Mouse (Mus musculus): ENCODE data around the gene Hspa1l. TPM values are rescaled to one million over a fixed set of nuclear protein-coding genes. Genes with fewer than 3 reads are reported as not detected.

Hspa1l gene
- polyA plus RNA-seq, 1 experiment, result 0.28 TPM

- no peaks in the 10 kb centered on the region for H3K36me3 ChIP-seq (ENCODE audit: control insufficient read depth, insufficient read depth, low read length)
- no peak overlapping the region for H3K27ac ChIP-seq (ENCODE audit: control insufficient read depth, insufficient read depth, low read length)
- peaks cover 4% of the 10 kb centered on the region for H3K4me1 ChIP-seq (replicated peaks; ENCODE audit: control insufficient read depth, insufficient read depth, low read length)
- no peak overlapping the region for H3K4me3 ChIP-seq (ENCODE audit: control insufficient read depth, insufficient read depth, low read length)
- TF ChIP-seq POLR2A (IDR thresholded peaks at IDR 0.05; ENCODE audit: control insufficient read depth, extremely low read depth, insufficient read depth, low read length, poor library complexity) (no peak), CTCF (IDR thresholded peaks at IDR 0.05; ENCODE audit: borderline replicate concordance, control insufficient read depth, extremely low read depth, insufficient read depth, low read length, poor library complexity) (no peak)
- H3K27me3 ChIP-seq (ENCODE audit: control insufficient read depth, insufficient read depth, low read length), result peaks cover 5% of the 10 kb centered on the region; the same call in 1 of the 2 replicates
- no peak for DNase-seq
- WGBS, result 94% methylated on average over 3 of the region's 3 CpGs
These were observed 3.3 kb downstream of the Hspa1l start for GRCm38 (mm10) chr17:34975581-34976492.

DNA sequence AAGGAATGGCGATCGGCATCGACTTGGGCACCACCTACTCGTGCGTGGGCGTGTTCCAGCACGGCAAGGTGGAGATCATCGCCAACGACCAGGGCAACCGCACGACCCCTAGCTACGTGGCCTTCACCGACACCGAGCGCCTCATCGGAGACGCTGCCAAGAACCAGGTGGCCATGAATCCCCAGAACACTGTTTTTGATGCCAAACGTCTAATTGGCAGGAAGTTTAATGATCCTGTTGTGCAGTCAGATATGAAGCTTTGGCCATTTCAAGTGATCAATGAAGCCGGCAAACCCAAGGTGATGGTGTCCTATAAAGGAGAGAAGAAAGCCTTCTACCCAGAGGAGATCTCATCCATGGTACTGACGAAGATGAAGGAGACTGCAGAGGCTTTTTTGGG lies 4.5 kb downstream of the Hspa1l start:
- no peak for DNase-seq
- Histone ChIP-seq H3K27me3 (ENCODE audit: control insufficient read depth, insufficient read depth, low read length) (peaks cover 5% of the 10 kb centered on the region; the same call in 1 of the 2 replicates), H3K4me3 (ENCODE audit: control insufficient read depth, insufficient read depth, low read length) (no peak overlapping the region), H3K27ac (ENCODE audit: control insufficient read depth, insufficient read depth, low read length) (no peak overlapping the region), H3K4me1 (replicated peaks; ENCODE audit: control insufficient read depth, insufficient read depth, low read length) (peaks cover 6% of the 10 kb centered on the region), H3K36me3 (ENCODE audit: control insufficient read depth, insufficient read depth, low read length) (no peaks in the 10 kb centered on the region)
- no peak for TF ChIP-seq CTCF (IDR thresholded peaks at IDR 0.05; ENCODE audit: borderline replicate concordance, control insufficient read depth, extremely low read depth, insufficient read depth, low read length, poor library complexity)
- no peak for TF ChIP-seq POLR2A (IDR thresholded peaks at IDR 0.05; ENCODE audit: control insufficient read depth, extremely low read depth, insufficient read depth, low read length, poor library complexity)
- WGBS, result 98% methylated on average over 20 of the region's 20 CpGs

DNA sequence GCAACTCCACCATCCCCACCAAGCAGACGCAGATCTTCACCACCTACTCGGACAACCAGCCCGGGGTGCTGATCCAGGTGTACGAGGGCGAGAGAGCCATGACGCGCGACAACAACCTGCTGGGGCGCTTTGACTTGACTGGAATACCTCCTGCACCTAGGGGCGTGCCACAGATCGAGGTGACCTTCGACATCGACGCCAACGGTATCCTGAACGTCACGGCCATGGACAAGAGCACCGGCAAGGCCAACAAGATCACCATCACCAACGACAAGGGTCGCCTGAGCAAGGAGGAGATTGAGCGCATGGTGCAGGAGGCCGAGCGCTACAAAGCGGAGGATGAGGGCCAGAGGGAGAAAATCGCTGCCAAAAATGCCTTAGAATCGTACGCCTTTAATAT lies 5.7 kb downstream of the Hspa1l start:
- DNase-seq, result no peak
- H3K4me3 ChIP-seq (ENCODE audit: control insufficient read depth, insufficient read depth, low read length), result no peak overlapping the region
- H3K36me3 ChIP-seq (ENCODE audit: control insufficient read depth, insufficient read depth, low read length), result no peaks in the 10 kb centered on the region
- H3K4me1 ChIP-seq (replicated peaks; ENCODE audit: control insufficient read depth, insufficient read depth, low read length), result peaks cover 5% of the 10 kb centered on the region
- TF ChIP-seq CTCF (IDR thresholded peaks at IDR 0.05; ENCODE audit: borderline replicate concordance, control insufficient read depth, extremely low read depth, insufficient read depth, low read length, poor library complexity) (no peak), POLR2A (IDR thresholded peaks at IDR 0.05; ENCODE audit: control insufficient read depth, extremely low read depth, insufficient read depth, low read length, poor library complexity) (no peak)
- no peaks in the 10 kb centered on the region for H3K27me3 ChIP-seq (ENCODE audit: control insufficient read depth, insufficient read depth, low read length)
- H3K27ac ChIP-seq (ENCODE audit: control insufficient read depth, insufficient read depth, low read length), result no peak overlapping the region
- WGBS, result 96% methylated on average over 27 of the region's 27 CpGs

DNA sequence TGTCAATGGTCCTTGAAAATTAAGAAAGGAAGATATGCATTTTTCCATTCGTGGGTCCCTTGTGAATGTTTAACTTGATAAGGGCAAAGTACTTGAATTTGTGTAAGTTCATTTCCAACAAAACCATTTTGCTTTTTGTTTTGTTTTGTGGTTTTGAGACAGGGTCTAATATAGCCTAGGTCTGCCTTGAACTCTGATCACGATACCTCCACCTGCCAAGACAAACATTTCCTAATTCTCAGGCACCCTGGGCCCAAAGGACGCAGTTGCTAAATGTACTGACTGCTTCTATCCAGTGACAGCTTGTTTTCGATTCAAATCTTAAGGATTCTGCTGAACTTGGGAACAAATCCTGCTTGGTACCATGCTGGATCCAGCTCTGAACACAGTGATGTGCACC lies 7.1 kb downstream of the Hspa1l start:
- TF ChIP-seq CTCF (IDR thresholded peaks at IDR 0.05; ENCODE audit: borderline replicate concordance, control insufficient read depth, extremely low read depth, insufficient read depth, low read length, poor library complexity) (no peak), POLR2A (IDR thresholded peaks at IDR 0.05; ENCODE audit: control insufficient read depth, extremely low read depth, insufficient read depth, low read length, poor library complexity) (no peak)
- Histone ChIP-seq H3K4me1 (replicated peaks; ENCODE audit: control insufficient read depth, insufficient read depth, low read length) (peaks cover 5% of the 10 kb centered on the region), H3K27ac (ENCODE audit: control insufficient read depth, insufficient read depth, low read length) (no peak overlapping the region), H3K27me3 (ENCODE audit: control insufficient read depth, insufficient read depth, low read length) (no peaks in the 10 kb centered on the region), H3K36me3 (ENCODE audit: control insufficient read depth, insufficient read depth, low read length) (no peaks in the 10 kb centered on the region), H3K4me3 (ENCODE audit: control insufficient read depth, insufficient read depth, low read length) (no peak overlapping the region)
- WGBS, result 93% methylated on average over 4 of the region's 4 CpGs
- no peak for DNase-seq

DNA sequence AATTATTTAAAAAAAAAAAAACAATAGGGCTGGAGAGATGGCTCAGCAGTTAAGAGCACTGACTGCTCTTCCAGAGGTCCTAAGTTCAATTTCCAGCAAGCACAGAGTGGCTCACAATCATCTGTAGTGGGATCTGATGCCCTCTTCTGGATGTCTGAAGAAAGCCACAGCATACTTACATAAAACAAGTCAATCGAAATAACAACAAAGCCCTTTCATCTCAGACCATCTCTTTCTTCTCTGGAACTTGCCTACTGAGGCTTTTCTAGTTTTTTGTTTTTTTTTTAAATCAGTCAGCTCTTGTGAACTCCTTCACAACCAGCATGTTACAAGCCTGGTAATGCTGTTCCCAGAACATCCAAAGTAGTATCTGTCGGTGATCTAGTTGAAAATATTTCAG lies 8.2 kb downstream of the Hspa1l start:
- H3K27ac ChIP-seq (ENCODE audit: control insufficient read depth, insufficient read depth, low read length), result peak overlapping the region; percentile 61; the same call in 1 of the 2 replicates
- TF ChIP-seq POLR2A (IDR thresholded peaks at IDR 0.05; ENCODE audit: control insufficient read depth, extremely low read depth, insufficient read depth, low read length, poor library complexity) (no peak), CTCF (IDR thresholded peaks at IDR 0.05; ENCODE audit: borderline replicate concordance, control insufficient read depth, extremely low read depth, insufficient read depth, low read length, poor library complexity) (no peak)
- H3K4me3 ChIP-seq (ENCODE audit: control insufficient read depth, insufficient read depth, low read length), result no peak overlapping the region; the same call in 1 of the 2 replicates
- peaks cover 3% of the 10 kb centered on the region for H3K36me3 ChIP-seq (ENCODE audit: control insufficient read depth, insufficient read depth, low read length)
- 18% methylated on average over 2 of the region's 2 CpGs for WGBS
- H3K27me3 ChIP-seq (ENCODE audit: control insufficient read depth, insufficient read depth, low read length), result no peaks in the 10 kb centered on the region
- peaks cover 5% of the 10 kb centered on the region for H3K4me1 ChIP-seq (replicated peaks; ENCODE audit: control insufficient read depth, insufficient read depth, low read length)
- peak; percentile 47 for DNase-seq

DNA sequence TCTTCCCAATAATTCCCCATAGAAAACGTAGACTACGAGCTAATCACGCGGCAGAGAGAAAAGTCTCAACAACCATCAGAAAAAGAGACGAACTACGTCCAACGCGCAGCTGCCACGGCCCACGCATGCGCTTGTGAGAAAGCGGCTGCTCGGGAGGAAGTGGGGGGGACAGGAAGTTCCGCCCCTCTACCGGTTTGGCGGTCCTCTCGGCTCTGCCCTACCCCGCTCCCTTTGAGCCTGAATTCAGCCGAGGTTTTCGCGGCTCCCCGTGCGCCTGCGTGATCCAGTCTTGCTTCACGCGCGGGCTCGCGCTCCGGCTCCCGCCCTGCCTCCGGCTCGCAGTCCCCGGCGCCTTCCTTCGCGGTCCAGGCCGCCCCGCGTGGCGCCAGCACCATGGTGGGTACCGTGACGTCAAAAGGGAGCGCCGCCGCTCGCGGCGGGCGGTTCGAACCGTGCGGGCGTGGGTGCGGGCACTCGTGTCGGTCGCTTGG lies 9.2 kb downstream of the Hspa1l start, which contains the start of gene Lsm2:
Gene Lsm2, plus strand, starts transcription at position 173 of the 491 bp plus-strand sequence.
- 1% methylated on average over 58 of the region's 58 CpGs for WGBS
- peak; percentile 61 for TF ChIP-seq POLR2A (IDR thresholded peaks at IDR 0.05; ENCODE audit: control insufficient read depth, extremely low read depth, insufficient read depth, low read length, poor library complexity)
- TF ChIP-seq CTCF (IDR thresholded peaks at IDR 0.05; ENCODE audit: borderline replicate concordance, control insufficient read depth, extremely low read depth, insufficient read depth, low read length, poor library complexity), result peak; percentile 54; the same call in 1 of the 2 replicates
- peak; percentile 91 for DNase-seq
- peaks cover 13% of the 10 kb centered on the region for H3K36me3 ChIP-seq (ENCODE audit: control insufficient read depth, insufficient read depth, low read length)
- peaks cover 5% of the 10 kb centered on the region for H3K4me1 ChIP-seq (replicated peaks; ENCODE audit: control insufficient read depth, insufficient read depth, low read length)
- no peaks in the 10 kb centered on the region for H3K27me3 ChIP-seq (ENCODE audit: control insufficient read depth, insufficient read depth, low read length)
- H3K4me3 ChIP-seq (ENCODE audit: control insufficient read depth, insufficient read depth, low read length), result peak within 1 kb of the TSS; percentile 69
- peak within 1 kb of the TSS; percentile 62 for H3K27ac ChIP-seq (ENCODE audit: control insufficient read depth, insufficient read depth, low read length)
